Mouse (Mus musculus) central nervous system, embryonic 18 days (tissue): Measurements from ENCODE around the gene Mrc1. TPM values are rescaled to one million over a fixed set of nuclear protein-coding genes. Genes with fewer than 3 reads are reported as not detected.

Experiments
- polyA plus RNA-seq: library from polyadenylated mRNA; depleted of rRNA; stranded (reverse); fragments of >200 nt; gene quantifications from 2 replicates; pipeline ENCODE4 v1.2.3, GENCODE M21; 2012; rRNA removed

Gene Mrc1
- polyA plus RNA-seq, result 4.2 and 4.3 TPM in 2 replicates

DNA sequence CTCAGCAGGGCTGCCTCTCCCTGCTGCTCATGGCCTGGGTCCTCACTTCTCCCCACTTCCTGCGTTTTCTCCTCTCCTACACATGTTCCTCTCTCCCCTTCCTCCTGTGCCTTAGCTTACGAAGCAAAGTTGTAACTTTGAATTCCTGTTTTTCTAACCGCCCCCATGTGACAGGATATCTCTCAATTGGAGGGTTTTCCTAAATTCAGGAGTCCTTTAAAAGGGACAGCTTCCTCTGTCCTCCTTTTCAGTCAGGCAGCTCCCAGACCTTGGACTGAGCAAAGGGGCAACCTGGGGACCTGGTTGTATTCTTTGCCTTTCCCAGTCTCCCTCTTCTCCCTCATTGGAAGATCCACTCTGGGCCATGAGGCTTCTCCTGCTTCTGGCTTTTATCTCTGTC lies at the start of gene Mrc1:
Gene Mrc1, plus strand, starts transcription at position 244 of the 400 bp plus-strand sequence.

Other genes starting within 250 kb of the Mrc1 start
- gene Hacd1, start 173.3 kb upstream of the Mrc1 start, polyA plus RNA-seq, result 64.8 and 70.9 TPM in 2 replicates
- 79.9 and 83.9 TPM in 2 replicates for gene Stam, start 155.3 kb upstream of the Mrc1 start, polyA plus RNA-seq
- gene Tmem236, start 54.9 kb upstream of the Mrc1 start, polyA plus RNA-seq, result 0.18 and 0.24 TPM in 2 replicates
- 3.1 and 4.9 TPM in 2 replicates for gene Slc39a12, start 158.9 kb downstream of the Mrc1 start, polyA plus RNA-seq